Mouse (Mus musculus): ENCODE data around the gene Ndst2.
A peak's percentile ranks its signal among the peaks of the same experiment; 100 is the strongest.
"Not testable (repeated sequence)": the region's sequence is repeated elsewhere in the genome, so short reads cannot be mapped to it uniquely, and the experiment has no call there.

Ndst2 gene

GRCm38 (mm10) chr14:20737306-20737705 is 2.9 kb upstream of the Ndst2 start:
- DNase-seq (ENCODE audit: low spot score), result peak; percentile 46

- no peak for DNase-seq (ENCODE audit: low spot score)
Observed at GRCm38 (mm10) chr14:20735892-20736390, 1.6 kb upstream of the Ndst2 start.

- no peak for DNase-seq (ENCODE audit: low spot score)
Observed at GRCm38 (mm10) chr14:20735052-20735451, 690 bp upstream of the Ndst2 start.

- no peak for DNase-seq (ENCODE audit: low spot score)
Observed at GRCm38 (mm10) chr14:20733041-20733951, 1.1 kb downstream of the Ndst2 start.

GRCm38 (mm10) chr14:20730853-20731602 is 3.3 kb downstream of the Ndst2 start:
- DNase-seq (ENCODE audit: low spot score), result no peak

GRCm38 (mm10) chr14:20729871-20730270 is 4.5 kb downstream of the Ndst2 start:
- DNase-seq (ENCODE audit: low spot score), result no peak

- DNase-seq (ENCODE audit: low spot score), result no peak
Observed at GRCm38 (mm10) chr14:20725660-20726339, 8.6 kb downstream of the Ndst2 start.

GRCm38 (mm10) chr14:20724043-20724442 is 10.3 kb downstream of the Ndst2 start:
- peak; percentile 57 for DNase-seq (ENCODE audit: low spot score)

- no peak for DNase-seq (ENCODE audit: low spot score)
Observed at GRCm38 (mm10) chr14:20723006-20723405, 11.4 kb downstream of the Ndst2 start.

- no peak for DNase-seq (ENCODE audit: low spot score)
Observed at GRCm38 (mm10) chr14:20721371-20721770, 13.0 kb downstream of the Ndst2 start.

GRCm38 (mm10) chr14:20719767-20720166 is 14.6 kb downstream of the Ndst2 start:
- DNase-seq (ENCODE audit: low spot score), result no peak

GRCm38 (mm10) chr14:20718443-20718842 is 15.9 kb downstream of the Ndst2 start:
- DNase-seq (ENCODE audit: low spot score), result no peak

GRCm38 (mm10) chr14:20713832-20714231 is 20.5 kb downstream of the Ndst2 start:
- no peak for DNase-seq (ENCODE audit: low spot score)

- no peak for DNase-seq (ENCODE audit: low spot score)
Observed at GRCm38 (mm10) chr14:20708239-20708638, 26.1 kb downstream of the Ndst2 start.

GRCm38 (mm10) chr14:20707201-20708190 is 26.9 kb downstream of the Ndst2 start, which contains the start of gene Zswim8:
Gene Zswim8 (plus strand): TSS chr14:20707552.
- peak; percentile 80 for DNase-seq (ENCODE audit: low spot score)

GRCm38 (mm10) chr14:20703461-20703860 is 30.9 kb downstream of the Ndst2 start:
- not testable (repeated sequence) for DNase-seq (ENCODE audit: low spot score)

- peak; percentile 92 for DNase-seq (ENCODE audit: low spot score)
Observed at GRCm38 (mm10) chr14:20702741-20703381, 31.5 kb downstream of the Ndst2 start, which contains the start of gene Chchd1. Gene Chchd1 (plus strand): TSS chr14:20703006.

- DNase-seq (ENCODE audit: low spot score), result no peak
Observed at GRCm38 (mm10) chr14:20702096-20702740, 32.1 kb downstream of the Ndst2 start.

- no peak for DNase-seq (ENCODE audit: low spot score)
Observed at GRCm38 (mm10) chr14:20701554-20701953, 32.8 kb downstream of the Ndst2 start.

- DNase-seq (ENCODE audit: low spot score), result no peak
Observed at GRCm38 (mm10) chr14:20700362-20700761, 34.0 kb downstream of the Ndst2 start.

All from ovary, postnatal 14 days (tissue).